Mouse (Mus musculus): ENCODE results near the gene Cwh43. TPM values are rescaled to one million over a fixed set of nuclear protein-coding genes. Genes with fewer than 3 reads are reported as not detected.

Gene Cwh43
- total RNA-seq, 2 experiments from 2014 or later: 0.18 TPM; not detected in 1

DNA sequence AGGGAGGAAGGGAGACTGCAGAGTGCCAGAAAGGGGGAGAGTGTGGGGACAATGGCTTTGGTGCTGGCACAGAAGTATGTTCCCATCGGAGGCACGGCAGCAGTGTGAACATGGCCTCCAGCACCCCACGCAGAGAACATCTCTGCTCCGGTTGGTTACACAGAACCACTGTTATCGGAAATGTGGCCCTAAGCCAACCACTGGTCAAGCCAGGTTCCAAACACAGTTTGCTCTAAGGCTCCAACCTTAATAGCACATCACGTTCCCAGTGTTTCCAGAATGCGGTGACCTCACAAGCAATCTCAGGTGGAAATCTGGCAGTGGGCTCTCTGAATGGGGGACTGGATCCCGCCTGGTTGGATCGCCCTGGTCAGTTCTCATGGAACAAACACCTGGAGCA is 12.8 kb upstream of the Cwh43 start:
- no peak for DNase-seq (ENCODE audit: low spot score in 2 of 2)

DNA sequence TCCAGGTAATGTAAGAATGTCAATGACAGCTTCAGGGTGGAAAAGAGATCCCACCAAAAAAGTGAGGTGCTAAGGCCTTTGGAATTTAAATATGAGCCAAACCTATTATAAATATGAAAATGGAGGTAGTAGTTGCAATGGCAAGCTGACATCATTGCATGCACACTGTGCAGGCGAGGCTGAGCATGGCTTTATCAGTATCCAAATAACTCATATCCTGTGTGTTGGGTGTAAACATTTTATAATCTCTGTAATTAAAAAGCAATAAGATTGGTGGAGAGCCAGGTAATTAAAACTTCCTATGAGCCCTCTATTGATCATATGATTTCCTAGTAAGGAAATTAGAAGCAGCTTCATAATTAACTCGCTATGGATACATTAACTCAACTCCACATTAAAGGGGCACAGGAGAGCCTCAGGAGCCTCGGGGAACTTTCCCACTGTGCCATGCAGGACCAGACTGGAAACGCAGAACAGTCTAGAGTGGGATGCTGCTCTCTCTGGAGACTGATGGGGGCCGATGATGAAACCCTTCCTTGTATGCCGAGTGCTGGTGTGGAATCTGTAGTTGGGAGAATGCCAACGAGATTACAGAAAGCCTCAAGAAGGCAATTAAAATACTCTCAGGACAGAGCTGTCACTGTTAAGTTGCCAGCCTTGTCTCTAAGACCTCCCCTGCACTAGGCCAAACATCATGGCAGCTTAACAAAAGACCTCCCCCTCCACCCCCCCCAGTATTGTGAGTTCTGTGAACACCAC is 5.9 kb upstream of the Cwh43 start:
- no peak for DNase-seq (ENCODE audit: low spot score in 2 of 2)

DNA sequence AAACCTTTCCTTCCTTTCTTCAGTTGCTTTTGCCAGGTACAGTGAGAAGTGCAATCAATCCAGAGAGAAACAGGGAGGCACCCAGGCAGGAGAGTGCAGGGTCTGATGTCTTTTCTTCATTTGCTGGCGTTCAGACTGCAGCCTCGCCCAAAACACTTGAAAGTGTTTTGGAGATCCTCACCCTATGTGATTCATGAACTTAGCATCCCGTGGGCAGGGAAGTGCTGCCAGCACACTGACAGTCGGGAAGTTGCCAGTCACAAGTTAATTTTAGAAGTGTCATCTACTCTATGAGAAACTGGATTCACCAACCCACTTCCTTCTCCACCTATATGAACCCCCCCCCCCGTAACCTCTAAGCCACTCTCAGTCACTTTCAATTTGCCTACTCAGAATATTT is 4.5 kb upstream of the Cwh43 start:
- no peak for DNase-seq (ENCODE audit: low spot score in 2 of 2)

DNA sequence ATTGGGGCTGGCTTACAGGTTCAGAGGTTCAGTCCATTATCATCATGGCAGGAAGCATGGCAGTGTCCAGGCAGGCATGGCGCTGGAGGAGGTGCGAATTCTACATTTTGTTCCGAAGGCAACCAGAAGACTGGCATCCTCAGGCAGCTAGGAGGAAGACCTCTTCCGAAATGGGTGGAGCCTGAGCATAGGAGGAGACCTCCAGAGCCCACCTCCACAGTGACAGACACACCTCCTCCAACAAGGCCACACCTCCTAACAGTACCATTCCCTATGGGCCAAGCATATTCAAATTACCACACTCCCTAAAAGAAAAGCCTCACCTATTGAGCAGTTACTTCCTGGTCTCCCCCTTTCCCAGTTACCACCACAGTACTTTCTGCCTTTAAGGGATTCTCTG is 3.0 kb upstream of the Cwh43 start:
- no peak for DNase-seq (ENCODE audit: low spot score in 2 of 2)

DNA sequence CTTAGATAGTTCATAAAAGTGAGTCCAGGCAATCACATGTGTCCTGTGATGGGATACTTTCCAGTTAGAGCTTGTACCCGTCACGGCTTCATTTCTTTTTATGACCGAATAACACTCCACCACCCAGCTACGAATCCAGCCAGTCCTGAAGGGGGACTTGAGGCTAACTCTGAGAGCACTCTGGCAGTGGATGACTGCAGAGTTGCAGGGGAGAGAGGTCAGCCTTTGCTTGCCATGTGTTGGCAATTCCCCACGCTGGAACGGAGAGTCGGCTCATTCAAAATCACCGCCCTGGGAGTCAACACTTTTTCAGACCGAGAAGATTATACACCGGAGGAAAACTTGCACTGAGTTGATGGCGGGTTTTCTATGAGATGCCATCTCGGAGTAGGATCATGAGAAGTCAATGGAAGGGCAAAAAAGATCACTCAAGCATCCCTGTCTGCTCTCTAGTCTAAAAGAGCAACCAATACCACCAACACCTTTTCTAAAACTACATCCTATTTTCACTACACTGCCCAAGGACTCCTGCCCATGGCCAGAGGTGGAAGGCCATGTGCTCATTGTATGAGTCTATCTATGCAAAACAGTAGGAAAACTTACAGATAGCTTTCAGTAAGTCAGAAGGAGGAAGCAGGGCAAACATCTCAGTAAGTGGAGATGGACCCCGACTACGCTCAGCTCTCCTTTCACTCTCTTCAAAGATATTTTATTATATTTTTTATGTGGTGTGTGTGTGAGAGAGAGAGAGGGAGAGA is 2.4 kb upstream of the Cwh43 start:
- no peak for DNase-seq (ENCODE audit: low spot score in 2 of 2)

DNA sequence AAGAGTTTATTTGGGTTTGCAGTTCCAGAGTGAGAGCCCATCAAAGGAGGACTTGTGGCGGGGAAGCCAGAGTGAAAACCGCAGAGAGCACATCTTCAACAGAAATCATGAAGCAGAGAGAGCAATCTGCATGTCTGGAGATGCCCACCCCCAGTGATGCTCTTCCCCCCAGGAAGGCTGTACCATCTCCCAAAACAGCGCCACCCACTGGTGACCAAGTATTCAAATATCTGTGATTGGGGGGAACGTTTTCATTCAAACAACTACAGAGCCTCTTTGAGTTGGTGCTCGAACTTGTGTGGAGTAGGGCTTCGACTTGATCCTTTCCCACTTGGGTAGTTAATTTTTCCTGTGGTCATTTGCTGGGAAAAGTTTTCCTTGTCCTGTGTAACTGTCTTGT is 1.1 kb upstream of the Cwh43 start:
- no peak for DNase-seq (ENCODE audit: low spot score in 2 of 2)

DNA sequence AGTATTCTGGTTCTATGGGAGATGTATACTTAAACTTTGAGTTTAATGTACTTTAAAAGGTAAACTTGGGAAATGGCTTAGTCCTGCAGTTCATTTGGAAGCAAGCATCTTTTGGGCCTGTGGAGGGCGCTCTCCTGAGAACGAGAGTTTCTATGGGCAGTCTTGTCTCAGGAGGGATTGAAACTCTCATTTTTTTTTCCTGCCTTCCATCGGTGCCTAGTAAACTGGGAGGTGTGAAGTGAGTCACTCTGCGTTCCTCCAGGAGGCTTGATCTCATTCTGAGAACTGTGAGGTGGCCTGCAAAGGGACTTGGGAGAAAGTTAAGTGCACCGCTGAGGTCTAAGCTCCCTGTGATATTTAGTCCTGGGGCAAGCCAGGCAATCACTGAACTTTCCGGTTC is 986 bp downstream of the Cwh43 start:
- DNase-seq (ENCODE audit: low spot score in 2 of 2): no peak

DNA sequence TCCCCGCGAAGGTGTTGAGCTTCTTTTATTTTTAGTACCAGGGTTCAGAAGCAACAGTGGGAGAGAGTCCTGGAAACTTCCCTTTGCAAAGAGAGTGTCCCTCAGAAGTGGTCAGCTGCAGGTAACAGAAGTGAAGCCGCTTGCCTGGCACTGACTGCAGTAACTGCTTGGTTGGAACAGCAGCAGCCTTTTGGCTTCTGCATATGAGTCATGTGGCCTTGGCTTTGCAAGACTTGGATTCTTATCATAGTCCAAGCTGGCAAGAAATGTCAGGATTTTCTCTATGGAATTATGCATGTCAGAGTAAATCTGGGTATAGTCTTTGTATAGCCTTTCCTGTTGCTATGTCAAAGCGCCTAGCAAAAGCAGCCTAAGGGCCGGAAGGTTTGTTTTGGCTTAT is 4.1 kb downstream of the Cwh43 start:
- DNase-seq (ENCODE audit: low spot score in 2 of 2): no peak

DNA sequence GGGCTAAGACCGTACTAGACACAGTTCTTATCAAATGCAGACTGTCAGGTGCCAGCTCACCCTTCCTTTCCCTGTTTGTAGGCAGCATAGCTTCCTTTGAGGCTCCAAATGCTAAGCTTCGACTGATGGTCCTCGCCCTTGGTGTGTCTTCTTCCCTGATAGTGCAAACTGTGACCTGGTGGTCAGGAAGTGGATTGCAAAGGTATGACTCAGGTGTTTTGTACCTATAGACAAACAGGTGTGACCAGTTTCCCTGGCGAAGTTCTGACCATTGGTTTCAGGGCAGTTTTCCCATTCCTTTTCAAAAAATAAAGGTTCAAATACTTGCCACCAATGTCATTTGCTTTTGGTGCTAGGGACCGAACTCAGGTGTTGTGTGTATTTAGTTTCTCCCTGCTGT is 5.9 kb downstream of the Cwh43 start:
- DNase-seq (ENCODE audit: low spot score in 2 of 2): no peak

DNA sequence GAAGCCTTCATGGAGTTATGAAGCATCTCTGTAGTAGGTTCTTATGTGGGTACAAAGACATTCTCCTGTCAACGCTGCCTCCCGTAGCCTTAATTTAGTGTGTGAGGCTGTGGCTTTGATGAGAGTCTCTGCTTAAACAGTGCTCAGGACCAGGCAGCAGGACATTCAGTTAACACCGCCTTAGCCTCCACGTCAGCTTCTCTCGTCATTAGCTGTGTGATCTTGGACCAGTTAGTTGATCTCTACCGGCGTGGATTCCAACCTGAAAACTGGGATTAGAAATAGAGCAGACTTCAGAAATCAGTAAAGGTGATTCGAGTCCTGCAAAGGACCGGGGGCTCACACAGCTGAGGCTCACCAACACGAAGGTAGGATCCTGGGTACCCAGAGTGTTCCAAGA is 8.3 kb downstream of the Cwh43 start:
- no peak for DNase-seq (ENCODE audit: low spot score in 2 of 2)

DNA sequence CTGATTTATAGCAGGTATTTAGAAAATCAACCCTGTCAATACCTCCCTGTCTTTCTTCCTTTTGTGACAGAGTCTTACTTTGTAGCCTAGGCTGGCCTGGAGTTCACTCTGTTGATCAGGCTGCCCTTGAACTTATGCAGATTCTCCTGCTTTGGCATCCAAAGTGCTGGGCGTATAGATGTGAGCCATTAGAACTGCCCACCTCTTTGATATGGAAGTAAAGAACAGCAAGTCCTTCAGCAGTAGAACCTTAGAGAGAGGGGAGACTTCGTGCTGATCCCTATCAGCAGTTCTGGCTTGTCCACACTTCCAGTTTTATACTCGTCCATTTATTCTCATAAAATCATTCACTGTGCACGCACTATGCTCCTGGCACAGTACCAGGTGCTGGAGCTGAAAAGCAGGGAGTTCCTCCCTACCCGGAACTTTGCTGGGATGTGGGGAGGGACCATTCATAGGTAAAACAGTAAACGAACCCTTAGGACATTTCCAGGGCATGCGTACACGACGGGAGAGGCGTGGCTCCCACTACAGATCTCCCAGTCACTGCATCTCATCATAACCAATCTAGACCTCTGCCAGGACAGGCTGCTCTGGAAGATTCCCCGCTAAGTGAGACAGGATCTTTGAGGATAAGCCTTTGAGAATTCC is 13.3 kb downstream of the Cwh43 start:
- no peak for DNase-seq (ENCODE audit: low spot score in 2 of 2)

DNA sequence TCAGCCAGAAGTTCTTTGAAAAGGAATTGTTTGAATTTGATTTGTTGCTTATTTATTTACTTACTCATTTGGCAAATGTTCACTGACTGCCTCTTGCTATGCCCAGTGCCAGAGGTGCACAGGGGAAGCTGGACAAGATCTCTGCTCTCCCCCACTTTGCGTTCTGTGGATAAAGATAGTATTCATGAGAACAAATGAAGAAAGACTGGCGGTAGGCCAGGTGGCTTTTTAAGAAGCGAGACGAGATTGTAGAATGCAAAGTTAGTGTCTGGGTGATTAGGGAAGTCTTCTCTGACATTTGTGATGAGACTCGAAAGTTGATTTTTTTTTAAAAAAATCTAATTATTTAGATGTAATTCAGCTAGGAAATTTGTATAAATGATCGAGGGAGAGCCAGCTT is 20.9 kb downstream of the Cwh43 start:
- DNase-seq (ENCODE audit: low spot score in 2 of 2): no peak

DNA sequence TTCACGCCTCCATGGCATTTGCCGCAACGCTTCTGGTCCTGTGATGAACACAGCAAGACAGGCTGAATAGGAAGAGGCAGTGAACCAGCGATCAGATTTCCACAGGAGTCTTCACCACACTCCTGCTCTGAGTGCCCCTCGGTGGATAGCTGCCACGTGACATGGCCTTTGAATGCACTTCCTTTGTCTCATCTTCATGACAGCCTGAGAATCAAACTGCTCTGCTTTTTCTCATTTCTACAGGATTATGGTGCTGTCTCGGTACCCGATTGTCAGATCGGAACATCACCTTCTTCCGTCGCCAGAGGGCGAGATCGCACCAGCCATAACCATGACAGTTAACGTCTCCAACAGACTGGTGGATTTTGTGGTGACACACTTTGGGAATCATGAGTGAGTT is 25.7 kb downstream of the Cwh43 start:
- DNase-seq (ENCODE audit: low spot score in 2 of 2): peak; percentile 58 to 72

DNA sequence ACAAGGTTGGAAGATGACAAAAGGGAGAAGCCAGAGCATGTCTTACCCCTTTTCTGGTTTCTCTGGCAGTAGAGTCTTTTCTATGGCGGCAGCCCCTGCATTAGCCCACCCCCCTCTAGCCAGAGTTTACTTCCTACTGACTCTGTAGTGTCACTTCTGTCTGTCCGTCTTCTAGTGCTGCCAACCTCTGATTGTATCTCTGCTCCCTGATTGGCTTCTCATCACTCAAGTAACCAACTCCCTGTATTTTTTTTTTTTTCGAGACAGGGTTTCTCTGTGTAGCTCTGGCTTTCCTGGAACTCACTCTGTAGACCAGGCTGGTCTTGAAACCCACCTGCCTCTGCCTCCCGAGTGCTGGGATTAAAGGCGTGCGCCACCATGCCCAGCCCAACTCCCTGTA is 26.9 kb downstream of the Cwh43 start:
- DNase-seq (ENCODE audit: low spot score in 2 of 2): no peak

DNA sequence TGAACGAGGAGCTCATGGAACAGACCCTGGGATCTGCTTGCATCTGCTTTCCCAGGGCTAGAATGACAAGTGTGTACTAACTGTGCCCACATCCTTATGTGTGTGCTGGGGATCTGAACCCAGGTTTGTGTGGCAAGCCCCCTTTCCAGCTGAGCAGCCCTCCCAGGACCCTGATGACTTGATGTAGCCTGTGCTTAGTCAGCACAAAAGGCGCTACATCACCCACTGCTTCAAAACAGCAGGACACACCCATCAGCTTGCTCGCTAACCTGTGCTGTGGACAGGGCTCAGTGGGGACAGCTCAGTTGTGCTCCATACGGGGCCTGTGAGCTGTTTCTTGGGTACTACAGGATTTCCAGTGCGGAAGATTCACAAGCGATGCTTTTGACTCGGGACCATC is 28.9 kb downstream of the Cwh43 start:
- DNase-seq (ENCODE audit: low spot score in 2 of 2): no peak

DNA sequence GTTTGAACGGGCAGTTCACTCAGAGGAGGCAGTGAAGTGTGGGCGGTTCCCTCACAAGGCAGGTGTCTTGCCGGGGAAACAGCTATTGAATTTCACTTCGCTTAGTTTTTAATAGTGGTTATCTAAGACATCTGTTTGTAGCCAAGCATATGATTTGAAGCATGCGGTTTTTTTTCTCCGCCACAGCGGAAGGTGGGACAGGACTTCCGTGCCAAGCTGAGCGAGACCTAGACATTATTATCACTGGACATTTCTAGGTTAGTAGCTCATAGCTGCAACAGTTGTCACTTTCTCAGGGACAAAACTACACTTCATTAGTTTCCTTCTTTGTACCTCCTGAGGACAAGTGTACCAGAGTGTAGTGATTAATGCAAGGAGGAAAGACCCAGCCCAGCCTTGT is 36.3 kb downstream of the Cwh43 start:
- no peak for DNase-seq (ENCODE audit: low spot score in 2 of 2)

DNA sequence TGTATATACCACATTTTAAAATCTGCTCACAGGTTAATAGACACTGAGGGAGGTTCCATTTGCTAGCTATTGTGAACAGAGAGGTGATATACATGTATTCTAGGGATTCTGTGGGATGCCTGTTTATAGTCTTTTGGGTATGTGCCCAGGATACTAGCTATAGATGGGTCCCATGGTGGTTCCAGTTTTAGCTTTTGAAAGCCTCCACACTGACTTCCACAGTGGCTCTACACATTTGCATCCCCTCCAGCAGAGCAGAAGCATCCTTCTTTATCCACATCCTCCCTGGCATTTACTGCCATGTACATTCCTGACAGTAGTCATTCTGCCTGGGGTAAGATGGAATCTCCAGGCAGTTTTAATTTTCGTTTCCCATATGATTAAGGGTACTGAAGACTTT is 44.4 kb downstream of the Cwh43 start:
- no peak for DNase-seq (ENCODE audit: low spot score in 2 of 2)

DNA sequence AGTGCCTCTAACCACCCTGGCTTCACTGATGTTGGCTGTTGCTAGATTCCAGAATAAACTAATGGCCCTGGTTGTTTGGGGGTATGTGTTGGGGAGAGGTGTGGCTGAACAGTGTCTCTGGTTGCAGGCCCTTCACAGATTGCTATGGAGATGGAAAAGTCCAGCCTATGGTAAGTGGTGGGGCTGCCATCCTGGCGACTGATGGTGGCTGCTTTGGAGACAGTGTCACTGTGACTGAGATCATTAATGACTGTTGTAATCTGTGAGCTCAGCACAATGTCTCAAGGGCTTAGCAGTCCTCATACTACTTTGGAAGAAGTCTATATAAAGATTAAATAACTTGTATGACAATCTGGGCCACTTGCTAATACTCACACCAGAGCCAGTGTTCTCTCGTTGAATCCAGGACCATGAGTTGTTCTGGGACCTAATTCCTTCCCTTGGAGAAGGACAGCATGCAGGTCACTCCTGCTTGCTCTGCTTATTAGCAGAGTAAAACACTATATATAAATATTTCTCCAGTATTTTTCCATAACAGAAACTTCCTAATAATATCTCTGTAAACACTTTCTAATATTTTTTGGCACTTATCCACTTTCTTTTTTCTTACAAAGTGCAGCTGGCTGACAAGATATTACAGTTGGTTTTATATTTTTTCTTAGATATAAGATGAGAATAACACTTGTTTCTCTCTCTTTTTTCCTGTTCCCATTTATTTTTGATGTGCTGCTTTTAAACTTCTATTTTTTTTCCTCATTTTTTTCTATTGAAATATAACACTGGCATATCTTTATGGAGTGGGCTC is 48.8 kb downstream of the Cwh43 start:
- DNase-seq (ENCODE audit: low spot score in 2 of 2): no peak

DNA sequence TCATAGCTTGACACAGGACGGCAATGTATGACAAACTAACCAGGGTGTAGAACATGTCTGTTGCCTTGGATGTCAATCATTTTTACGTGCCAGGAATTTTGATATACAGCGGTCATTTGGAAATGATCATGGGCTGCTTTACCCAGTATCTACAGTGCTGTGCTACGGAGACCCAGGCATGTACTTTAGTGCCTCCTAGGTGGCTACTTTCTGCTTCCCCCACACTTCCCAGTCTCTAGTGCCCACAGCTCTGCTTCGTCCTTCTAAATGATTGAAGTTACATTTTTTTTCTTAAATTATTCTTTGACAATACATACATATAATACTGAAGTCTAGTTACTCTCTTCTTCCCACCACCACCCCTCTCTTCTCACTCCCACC is 49.4 kb downstream of the Cwh43 start:
- DNase-seq (ENCODE audit: low spot score in 2 of 2): no peak

DNA sequence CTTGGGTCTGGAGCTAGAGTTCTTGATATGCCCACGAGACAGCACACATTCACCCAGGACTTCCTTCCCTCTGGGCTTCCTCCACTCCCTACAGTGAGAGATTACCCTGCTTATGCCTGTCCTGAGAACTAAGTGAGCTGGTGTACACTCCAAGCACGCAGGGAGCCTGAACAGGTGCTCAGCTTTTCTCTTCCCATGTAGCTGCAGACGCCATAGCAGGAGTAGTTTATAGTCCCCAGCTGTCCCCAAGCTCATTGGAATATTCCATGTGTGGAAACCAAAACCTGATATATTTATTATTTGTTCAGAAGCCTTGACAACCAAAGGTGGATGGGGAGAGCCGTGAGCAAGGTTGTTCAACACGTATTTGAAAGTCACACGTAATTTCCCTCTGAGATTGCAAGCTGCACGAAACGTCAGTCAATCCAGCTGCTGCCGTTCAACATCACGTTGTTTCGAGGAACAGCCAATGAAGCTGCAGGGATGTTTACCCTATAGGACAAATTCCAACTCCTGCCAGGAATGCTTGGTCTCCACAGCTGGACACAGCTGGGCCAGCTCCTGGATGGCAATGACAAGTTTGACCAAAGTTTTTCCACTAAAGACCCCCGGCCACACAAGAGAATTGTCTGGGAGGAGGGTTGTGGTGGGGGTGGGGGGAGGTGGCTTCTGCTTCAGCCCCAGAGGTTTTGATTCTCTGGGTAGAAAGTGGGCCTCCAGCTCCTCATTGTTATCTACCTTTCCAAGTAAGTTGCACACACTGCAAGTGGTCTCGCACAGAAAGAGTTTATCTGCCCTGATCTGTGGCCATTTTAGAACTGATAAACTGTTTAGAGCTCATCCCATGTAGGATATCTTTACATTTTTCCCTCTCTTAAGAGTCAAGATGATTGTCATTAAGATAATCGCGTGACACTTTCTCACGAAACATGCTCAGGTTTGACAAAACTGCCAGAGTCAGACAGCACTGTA is 62.9 kb downstream of the Cwh43 start:
- no peak for DNase-seq (ENCODE audit: low spot score in 2 of 2)

All from gastrocnemius, postnatal 4 days (tissue).